Mouse (Mus musculus) kidney, embryonic 14.5 days (tissue): ENCODE results near the gene Vpreb3. TPM values are rescaled to one million over a fixed set of nuclear protein-coding genes. Genes with fewer than 3 reads are reported as not detected.
"Not testable (repeated sequence)": the region's sequence is repeated elsewhere in the genome, so short reads cannot be mapped to it uniquely, and the experiment has no call there.

ENCODE experiments used
- ATAC-seq: fragments of 200-750 bp; cut with Nextera tagmentation; 2 replicates; pipeline ENCODE4 v1.8.0; 2017; ENCODE audit warnings: moderate number of reproducible peaks, mild to moderate bottlenecking, moderate TSS enrichment, moderate library complexity; ENCODE audit not compliant: low FRiP score, low TSS enrichment
- H3K27ac ChIP-seq: fragments of 300-500 bp; sonication (generic); 2 replicates; pipeline ENCODE4 v1.5.1; 2014; ENCODE audit warnings: low read depth, mild to moderate bottlenecking, low read length, moderate library complexity, mixed read lengths
- H3K27me3 ChIP-seq: fragments of 300-500 bp; sonication (generic); 2 replicates; pipeline ENCODE4 v1.6.1; 2014; ENCODE audit warnings: mild to moderate bottlenecking, low read length; ENCODE audit not compliant: control insufficient read depth, insufficient read depth
- H3K36me3 ChIP-seq: fragments of 300-500 bp; sonication (generic); 2 replicates; pipeline ENCODE4 v1.6.1; 2014; ENCODE audit warnings: low read length, mixed read lengths; ENCODE audit not compliant: control insufficient read depth, insufficient read depth
- H3K4me1 ChIP-seq: fragments of 300-500 bp; sonication (generic); 2 replicates; pipeline ENCODE4 v1.6.1; 2014; ENCODE audit warnings: low read length, mixed read lengths; ENCODE audit not compliant: control insufficient read depth, insufficient read depth
- H3K4me2 ChIP-seq: fragments of 300-500 bp; sonication (generic); replicated peaks from 2 replicates; pipeline ENCODE4 v1.6.1; 2014; ENCODE audit warnings: low read depth, mild to moderate bottlenecking, low read length
- H3K4me3 ChIP-seq: fragments of 300-500 bp; sonication (generic); 2 replicates; pipeline ENCODE4 v1.5.1; 2014; ENCODE audit warnings: mild to moderate bottlenecking, low read length
- H3K9ac ChIP-seq: fragments of 300-500 bp; sonication (generic); 2 replicates; pipeline ENCODE4 v1.6.1; 2014; ENCODE audit warnings: low read depth, mild to moderate bottlenecking, low read length, moderate library complexity
- H3K9me3 ChIP-seq: fragments of 300-500 bp; sonication (generic); 2 replicates; pipeline ENCODE4 v1.6.1; 2016; ENCODE audit warnings: low read length; ENCODE audit not compliant: control insufficient read depth
- WGBS: fragments of 180-500 bp; shearing (Covaris S2); extraction: QIAGEN DNeasy Blood & Tissue Kit; methylation state at CpG from one replicate; pipeline ENCODE4 v1.1.7; 2014; 5-methylcytosine and 5-hydroxymethylcytosine counted together
- polyA plus RNA-seq: library from polyadenylated mRNA; unstranded; fragments of >200 nt; fragmentation: Nextera tagmentation; extraction: Ambion mirVana; gene quantifications from 2 replicates; pipeline ENCODE4 v1.2.1, GENCODE M21; 2014

Gene Vpreb3
- polyA plus RNA-seq, 1 experiment from 2014 or later: 1.1 TPM

DNA sequence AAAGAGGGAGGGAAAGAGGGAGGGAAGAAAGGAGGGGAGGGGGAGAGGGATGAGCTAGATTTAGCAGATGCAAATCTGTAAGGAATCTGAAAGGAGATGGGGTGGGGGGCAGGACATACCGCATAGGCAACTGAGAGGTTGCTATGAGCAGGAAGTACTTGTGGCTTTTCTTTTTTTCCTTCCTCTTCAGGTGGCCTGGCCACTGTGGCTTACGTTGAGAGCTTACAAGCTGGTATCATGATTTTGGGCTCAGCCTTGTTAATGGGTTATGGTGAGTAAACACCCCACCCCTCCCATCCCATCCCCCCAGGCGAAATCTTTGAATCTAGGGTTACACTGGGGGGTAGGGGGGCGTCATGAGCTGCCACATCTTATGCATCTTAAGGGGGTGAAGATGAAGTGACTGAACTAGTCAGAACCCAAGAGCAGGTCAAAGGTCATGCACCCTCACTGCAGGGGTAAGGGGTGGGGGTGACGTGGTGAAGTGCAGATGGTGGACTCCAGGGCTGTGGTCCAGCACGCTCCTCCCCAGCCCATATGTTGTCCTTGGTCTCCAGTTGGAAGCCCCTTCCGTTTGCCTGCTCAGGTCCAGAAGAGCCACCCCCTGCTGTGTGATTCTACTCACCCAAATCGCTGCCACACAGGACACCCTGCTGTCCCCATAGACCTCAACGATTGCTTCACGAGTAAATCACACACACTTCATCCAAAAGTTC, 35.4 kb downstream of the Vpreb3 start:
- Histone ChIP-seq H3K4me2 (no peak overlapping the region), H3K9ac (no peak overlapping the region), H3K36me3 (no peaks in the 10 kb centered on the region), H3K9me3 (no peaks in the 10 kb centered on the region), H3K27ac (no peak overlapping the region), H3K27me3 (no peaks in the 10 kb centered on the region), H3K4me1 (no peaks in the 10 kb centered on the region), H3K4me3 (no peak overlapping the region)
- ATAC-seq: no peak
- WGBS: 57% methylated on average over 10 of the region's 10 CpGs

DNA sequence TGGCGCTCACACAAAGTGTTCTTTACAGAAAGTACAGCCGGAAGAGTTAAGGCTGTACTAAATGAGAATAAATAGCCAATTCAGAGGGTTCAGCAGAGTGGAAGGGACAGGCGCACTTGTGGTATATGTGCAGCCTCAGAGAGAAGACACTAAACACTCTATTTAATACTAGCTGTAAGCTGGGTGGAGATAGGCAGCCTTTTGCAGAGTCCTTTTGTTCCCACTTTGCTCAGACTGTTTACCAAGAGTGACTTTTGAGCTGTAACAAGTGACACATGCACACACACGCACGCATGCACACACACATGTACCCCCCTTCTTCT, 35.9 kb downstream of the Vpreb3 start:
- WGBS: 91% methylated on average over 5 of the region's 5 CpGs
- no peaks in the 10 kb centered on the region for H3K4me1 ChIP-seq

DNA sequence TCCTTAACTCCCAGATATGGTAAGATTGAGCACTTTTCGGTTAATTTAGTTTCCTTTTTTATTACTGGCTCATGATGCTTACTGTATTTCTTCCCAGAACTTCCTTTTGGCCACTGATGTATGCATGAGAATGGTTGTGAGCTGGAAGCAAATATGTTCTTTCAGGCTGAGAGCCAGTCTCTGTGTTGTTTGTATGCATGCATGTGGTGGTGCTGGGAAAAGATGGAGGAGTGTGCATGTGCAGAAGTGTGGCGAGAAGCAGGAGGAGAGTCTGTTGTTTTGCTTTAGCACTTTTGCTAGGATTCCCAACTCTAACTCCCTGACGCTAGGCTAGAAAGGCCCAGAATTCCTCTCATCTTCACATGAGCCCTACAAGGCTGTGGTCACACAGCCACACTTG, 36.6 kb downstream of the Vpreb3 start:
- H3K27ac ChIP-seq: no peak overlapping the region
- no peaks in the 10 kb centered on the region for H3K4me1 ChIP-seq
- H3K9me3 ChIP-seq: no peaks in the 10 kb centered on the region
- H3K4me3 ChIP-seq: no peak overlapping the region
- ATAC-seq: no peak
- WGBS: 80% methylated on average over 3 of the region's 3 CpGs
- no peak overlapping the region for H3K4me2 ChIP-seq
- H3K27me3 ChIP-seq: no peaks in the 10 kb centered on the region
- no peaks in the 10 kb centered on the region for H3K36me3 ChIP-seq
- H3K9ac ChIP-seq: no peak overlapping the region

More for the DNA sequence above, 35.9 kb downstream of the Vpreb3 start:
- Histone ChIP-seq H3K4me3 (no peak overlapping the region), H3K9me3 (no peaks in the 10 kb centered on the region), H3K9ac (no peak overlapping the region), H3K4me2 (no peak overlapping the region), H3K36me3 (no peaks in the 10 kb centered on the region), H3K27ac (no peak overlapping the region), H3K27me3 (no peaks in the 10 kb centered on the region)
- no peak for ATAC-seq

DNA sequence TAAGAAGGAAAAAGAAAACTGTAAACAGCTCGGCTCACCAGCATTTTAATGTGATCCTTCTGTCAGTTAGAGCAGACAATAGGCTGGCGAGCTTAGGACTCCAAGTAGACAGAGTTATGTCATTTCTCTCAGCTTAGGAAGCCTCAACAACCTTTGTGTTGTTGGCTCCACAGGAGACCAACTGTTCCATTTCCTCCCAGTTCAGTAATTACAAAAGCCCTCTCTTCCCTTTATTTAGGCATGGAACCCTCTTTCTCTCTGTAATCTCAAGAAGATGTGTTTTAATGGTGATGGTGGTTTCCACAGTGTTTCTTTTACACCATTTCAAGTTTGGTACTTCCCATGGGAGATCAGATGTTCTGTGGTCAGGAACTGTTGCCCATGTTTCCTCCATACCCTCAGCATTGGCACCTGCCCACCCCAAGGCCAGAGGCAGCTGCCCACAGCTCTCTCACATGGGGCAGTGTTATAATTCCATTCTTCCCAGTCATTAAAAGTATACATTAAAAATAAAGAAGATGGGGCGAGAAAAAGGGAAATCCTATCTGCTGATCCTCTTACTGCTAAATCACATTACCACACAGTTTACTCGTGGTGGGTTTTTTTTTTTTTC, 47.7 kb downstream of the Vpreb3 start:
- no peak overlapping the region for H3K4me2 ChIP-seq
- no peak overlapping the region for H3K4me3 ChIP-seq
- H3K9me3 ChIP-seq: no peaks in the 10 kb centered on the region
- no peaks in the 10 kb centered on the region for H3K27me3 ChIP-seq
- no peak overlapping the region for H3K27ac ChIP-seq
- no peak for ATAC-seq
- no peak overlapping the region for H3K9ac ChIP-seq
- no peaks in the 10 kb centered on the region for H3K4me1 ChIP-seq
- WGBS: 78% methylated on average over 4 of the region's 4 CpGs
- no peaks in the 10 kb centered on the region for H3K36me3 ChIP-seq

DNA sequence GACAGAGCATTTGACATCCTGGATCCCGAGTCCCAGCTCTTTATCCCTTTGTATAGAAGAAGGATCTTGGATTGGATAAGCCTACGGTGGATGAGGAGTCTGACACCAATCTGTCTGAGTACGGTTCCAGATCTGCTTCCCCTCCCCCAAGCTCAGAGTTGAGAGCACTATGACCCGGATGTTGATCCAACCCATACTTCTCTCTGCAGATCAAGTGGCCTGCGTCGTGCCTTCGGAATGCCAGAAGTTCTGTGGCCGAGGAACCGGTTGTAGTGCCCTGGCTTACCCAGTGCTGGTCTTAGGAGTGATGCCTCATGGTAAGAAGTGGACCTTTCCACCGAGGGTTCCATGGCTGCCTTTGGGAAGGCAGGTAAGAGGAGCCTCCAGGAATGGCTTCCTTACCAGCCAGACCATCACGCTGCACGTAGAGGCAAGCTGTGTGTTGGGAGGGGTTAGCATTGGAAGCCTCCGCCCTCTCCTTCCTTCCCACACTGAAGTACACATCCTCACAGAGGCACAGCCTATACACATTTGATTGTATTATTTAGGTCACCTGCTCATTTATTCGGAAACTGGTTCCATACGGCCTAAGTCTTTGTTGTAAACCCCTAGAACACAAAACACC, 50.9 kb downstream of the Vpreb3 start:
- no peak for ATAC-seq
- H3K4me3 ChIP-seq: no peak overlapping the region
- H3K27ac ChIP-seq: no peak overlapping the region

DNA sequence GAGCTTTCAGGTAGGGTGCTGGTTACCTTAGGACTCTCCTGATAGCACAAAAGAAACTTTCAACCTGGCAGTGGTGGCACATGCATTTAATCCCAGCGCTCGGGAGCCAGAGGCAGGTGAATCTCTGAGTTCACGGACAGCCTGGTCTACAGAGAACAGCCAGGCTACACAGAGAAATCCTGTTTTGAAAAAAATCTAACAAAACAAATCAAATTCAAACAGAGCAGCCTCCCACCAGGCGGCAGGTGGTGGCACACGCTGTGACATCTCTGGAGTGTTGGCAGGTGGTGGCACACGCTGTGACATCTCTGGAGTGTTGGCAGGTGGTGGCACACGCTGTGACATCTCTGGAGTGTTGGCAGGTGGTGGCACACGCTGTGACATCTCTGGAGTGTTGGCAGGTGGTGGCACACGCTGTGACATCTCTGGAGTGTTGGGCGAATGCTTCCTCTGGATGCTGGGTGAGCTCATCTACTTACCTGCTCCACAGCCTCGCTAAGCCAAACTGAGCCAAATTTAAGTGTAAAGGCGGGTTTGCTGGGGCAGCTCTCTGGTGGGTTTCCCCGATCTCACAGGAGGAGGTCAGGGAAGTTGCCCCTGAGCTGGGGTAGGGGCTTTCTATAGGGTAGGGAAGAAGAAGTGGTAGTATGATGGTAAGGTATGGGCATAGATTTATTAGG, 51.8 kb downstream of the Vpreb3 start:
- WGBS: 81% methylated on average over 11 of the region's 13 CpGs
- H3K27ac ChIP-seq, ATAC-seq, H3K4me1 ChIP-seq, H3K4me3 ChIP-seq, H3K4me2 ChIP-seq, H3K9ac ChIP-seq, H3K9me3 ChIP-seq, H3K27me3 ChIP-seq, H3K36me3 ChIP-seq: not testable (repeated sequence)

More for the DNA sequence above, 50.9 kb downstream of the Vpreb3 start:
- no peaks in the 10 kb centered on the region for H3K36me3 ChIP-seq
- WGBS: 87% methylated on average over 15 of the region's 15 CpGs
- no peaks in the 10 kb centered on the region for H3K9me3 ChIP-seq
- no peaks in the 10 kb centered on the region for H3K27me3 ChIP-seq
- H3K4me1 ChIP-seq: no peaks in the 10 kb centered on the region
- no peak overlapping the region for H3K9ac ChIP-seq
- H3K4me2 ChIP-seq: no peak overlapping the region

DNA sequence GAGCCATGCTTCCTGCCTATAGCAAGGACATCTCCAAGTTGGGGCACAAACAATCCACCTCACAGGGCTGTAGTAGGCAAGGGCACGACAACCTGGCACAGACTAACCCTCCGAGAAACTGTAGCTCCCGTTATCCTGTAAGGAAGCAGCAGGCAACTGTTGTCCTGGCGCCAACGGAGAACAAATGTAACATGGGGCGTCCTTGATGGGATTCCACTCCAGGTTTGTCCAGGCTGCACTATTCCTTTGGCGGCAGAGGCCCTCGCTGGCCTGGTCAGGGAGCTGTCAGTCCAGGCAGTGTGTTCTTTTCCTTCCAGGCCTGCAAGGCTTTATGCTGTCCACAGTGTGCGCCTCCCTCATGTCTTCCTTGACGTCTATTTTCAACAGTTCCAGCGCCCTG, 52.6 kb downstream of the Vpreb3 start:
- Histone ChIP-seq H3K9me3 (no peaks in the 10 kb centered on the region), H3K9ac (no peak overlapping the region), H3K4me2 (no peak overlapping the region), H3K27me3 (no peaks in the 10 kb centered on the region), H3K36me3 (no peaks in the 10 kb centered on the region), H3K27ac (no peak overlapping the region), H3K4me3 (no peak overlapping the region), H3K4me1 (no peaks in the 10 kb centered on the region)
- 86% methylated on average over 11 of the region's 11 CpGs for WGBS
- ATAC-seq: no peak

DNA sequence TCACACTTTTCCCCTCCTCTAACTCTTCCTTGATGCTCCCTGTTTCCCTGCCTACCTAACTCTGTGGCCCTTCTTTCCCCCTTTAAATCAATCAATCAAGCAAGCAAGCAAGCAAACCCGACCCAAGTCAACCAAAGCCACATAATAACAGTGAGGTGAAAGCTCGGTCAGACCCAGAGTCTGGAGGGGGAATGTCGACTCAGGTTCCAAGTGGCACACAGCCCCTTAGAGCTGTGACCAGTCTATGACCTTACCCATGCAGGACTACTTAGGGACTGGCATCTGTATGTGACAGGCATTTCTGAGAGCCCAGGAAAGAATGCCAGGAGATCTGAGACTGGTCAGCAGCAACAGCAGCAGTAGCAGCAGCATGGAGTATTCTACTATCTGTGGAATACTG, 53.5 kb downstream of the Vpreb3 start:
- Histone ChIP-seq H3K9me3 (no peaks in the 10 kb centered on the region), H3K27ac (no peak overlapping the region), H3K27me3 (no peaks in the 10 kb centered on the region), H3K36me3 (no peaks in the 10 kb centered on the region), H3K4me3 (no peak overlapping the region), H3K4me1 (no peaks in the 10 kb centered on the region), H3K9ac (no peak overlapping the region), H3K4me2 (no peak overlapping the region)
- no peak for ATAC-seq
- WGBS: 19% methylated on average over 3 of the region's 3 CpGs
